Mouse (Mus musculus): ENCODE measurements at regions not wholly inside any gene's neighbourhood (a gene's known extent, or its start where the extent isn't known, plus 50 kb on each side); places are given as distances from the start of the nearest gene placed in this dataset.

DNA sequence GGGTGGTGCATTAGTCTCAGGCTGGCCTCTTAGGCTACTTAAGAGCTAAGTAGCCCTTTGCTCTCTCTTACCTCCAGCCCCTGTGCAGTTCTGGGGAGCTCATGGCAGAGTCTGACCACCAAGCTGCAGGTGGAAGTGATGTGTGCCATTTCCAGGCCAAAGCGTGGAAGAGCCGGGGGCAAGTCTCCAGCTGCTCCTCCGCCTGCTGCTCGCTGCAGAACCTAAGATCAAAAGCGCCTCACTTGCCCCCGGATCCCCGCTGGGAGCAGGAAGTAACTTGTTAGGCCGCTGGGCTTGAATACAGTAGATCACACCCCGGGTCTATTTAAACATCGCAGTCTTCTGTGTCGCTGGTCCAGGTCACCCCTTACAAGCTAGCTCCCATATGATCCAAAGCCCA lies 246.8 kb upstream of the Prox1 start:
- no peak for DNase-seq (ENCODE audit: low read depth, low spot score)

DNA sequence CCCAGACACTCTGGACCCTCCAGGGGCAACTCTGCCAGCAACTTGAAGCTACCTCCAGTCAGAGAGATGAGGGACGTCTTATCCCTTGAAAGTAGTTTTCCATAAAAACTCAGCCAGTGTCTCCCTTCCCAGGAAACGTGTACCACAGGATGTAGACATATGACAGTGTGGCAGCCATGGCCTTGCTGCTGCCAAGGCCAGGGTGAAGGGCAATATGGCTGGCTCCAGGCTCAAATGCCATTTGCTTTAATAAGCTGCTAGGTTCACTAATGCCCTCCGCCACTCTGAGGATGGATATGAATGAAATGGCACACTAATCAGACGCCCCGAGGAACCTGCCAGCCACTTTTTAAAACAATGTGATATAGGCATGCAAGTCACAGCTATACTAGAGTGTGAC lies 241.2 kb upstream of the Prox1 start:
- DNase-seq (ENCODE audit: low read depth, low spot score): no peak

DNA sequence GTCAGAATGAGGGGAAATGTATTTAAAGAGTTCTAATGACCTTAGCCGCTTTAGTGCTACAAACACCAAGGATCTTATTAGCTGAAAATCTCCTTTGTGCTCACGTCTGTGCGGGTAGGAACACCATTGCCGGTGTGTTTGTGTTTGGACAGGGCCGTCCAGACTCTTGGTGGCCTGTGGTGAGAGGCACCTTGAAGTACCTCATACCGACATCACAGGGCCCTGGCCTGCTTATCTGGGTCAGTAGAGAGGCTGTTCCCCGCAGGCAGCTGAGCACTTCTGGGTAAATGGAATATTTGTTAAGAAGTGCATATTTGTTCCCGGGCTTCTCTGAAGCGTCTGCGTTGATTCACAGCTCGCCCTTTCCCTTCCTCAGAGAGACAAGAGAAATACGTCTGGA lies 232.8 kb upstream of the Prox1 start:
- DNase-seq (ENCODE audit: low read depth, low spot score): no peak

DNA sequence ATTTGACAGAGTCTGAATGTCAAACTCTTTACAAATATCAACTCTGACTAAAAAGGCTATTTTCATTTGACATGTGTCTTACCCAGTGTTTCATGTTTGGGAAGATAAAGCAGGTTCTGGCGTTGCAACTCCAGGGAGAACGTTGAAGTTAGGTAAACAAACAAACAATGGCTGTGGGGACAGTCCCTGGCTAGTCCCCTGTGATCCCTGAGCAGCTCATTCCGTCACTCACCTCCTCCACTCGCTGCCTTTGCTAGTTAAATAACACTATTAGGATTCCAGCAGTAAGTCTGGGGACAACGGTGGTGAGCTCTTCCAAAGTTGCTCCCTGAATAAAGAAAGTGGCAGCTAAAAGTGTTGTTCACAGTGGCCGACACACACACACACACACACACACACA lies 227.8 kb upstream of the Prox1 start:
- no peak for DNase-seq (ENCODE audit: low read depth, low spot score)

DNA sequence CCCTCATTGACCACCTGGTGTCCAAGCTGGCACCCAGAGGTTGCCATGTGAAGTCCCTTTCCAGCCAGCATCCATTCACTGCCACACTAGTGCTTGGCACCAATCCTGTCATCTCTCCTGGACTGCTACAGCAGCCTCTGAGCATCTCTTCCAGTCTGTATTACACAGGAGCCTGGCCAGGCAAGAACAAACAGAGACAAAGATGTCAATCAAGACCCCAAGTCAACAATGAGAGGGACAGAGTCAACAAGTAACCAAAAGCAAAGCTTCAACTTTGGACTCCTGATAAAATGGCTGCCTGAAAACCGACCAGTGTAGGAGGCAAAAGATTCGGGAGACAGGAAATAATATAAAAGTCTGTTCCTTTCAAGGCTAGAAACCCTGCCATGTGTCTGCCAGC lies 227.3 kb upstream of the Prox1 start:
- DNase-seq (ENCODE audit: low read depth, low spot score): no peak

DNA sequence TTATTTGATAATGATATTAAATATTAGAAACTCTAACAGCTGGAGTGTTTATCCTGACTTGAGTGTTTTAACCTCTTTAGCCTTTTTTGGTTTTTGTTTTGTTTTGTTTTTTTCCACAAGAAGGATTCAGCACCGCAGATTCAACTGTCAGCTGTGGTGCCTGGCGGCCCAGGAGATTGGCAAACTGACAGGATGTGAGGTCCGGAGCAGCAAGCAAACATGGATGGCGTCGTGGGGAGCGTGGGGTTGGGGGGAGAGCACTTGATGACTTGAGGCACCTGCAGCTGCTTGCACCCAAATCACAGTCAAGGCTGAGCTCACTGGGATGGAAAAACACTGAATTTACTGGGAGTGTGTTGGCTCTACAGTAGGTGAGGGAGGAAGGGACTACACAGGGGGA lies 222.5 kb upstream of the Prox1 start:
- DNase-seq (ENCODE audit: low read depth, low spot score): no peak

DNA sequence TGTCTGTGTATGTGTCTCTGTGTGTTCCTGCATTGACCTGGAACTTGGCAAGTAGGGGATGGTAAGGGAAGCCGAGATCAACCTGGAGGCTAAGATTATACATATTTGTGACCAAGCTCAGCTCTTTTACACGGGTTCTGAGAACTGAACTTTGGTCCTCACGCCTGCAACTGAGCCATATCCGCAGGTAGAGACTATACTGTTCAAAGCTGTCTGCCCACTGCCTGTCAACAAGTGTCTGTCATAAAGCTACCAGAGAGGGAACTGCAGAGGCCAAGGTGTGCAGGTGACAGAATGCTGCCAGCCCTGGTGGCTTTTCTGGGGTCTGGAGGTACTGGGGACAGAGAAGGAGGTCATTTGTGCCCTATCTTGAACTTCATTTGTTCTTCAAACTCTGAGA lies 218.3 kb upstream of the Prox1 start:
- DNase-seq (ENCODE audit: low read depth, low spot score): no peak

DNA sequence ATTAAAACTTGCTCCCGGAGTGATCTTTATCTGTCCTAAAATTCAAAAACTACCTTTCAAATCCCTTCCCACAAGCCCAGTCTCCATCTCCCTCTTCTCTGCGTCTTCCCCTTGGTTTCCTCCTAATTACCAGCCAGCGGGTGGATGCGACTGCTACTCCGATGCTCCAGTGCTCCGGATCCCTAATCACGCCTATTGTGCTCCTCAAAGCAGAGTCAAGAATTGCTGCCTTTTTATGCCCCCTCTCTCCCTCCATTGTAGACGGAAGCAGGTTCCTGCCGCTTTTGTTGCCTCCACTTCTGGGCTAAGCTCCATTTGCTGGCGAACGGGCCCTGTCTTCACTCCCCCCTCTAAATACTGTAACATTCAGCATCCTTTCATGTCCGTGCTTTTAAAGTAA lies 214.0 kb upstream of the Prox1 start:
- DNase-seq (ENCODE audit: low read depth, low spot score): no peak

DNA sequence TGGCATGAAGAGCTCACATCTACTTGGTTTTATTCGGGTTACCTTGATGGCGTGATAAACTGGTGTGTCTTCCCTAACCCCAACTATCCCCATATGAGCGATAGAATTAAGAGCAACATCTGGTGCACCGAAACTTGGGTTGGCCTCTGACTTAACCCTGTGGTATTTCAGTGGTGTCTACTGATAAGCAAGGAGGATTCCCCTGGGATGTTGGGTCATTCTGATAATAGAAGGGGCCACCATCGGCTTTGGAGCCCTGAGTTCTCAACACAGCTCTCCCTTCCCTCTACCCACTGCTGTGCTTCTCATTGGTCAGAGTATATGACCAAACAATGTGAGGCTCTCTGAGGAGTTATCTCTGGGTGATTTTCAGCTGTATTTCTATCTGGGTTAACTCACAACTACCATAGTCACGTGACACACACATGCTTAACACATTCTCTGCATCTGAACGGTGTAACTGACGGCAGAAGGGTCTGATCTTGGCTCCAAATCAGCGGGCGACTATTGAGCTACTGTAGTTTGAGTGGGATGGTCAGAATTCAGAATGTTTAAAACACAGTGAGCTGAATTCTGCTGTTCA lies 212.8 kb upstream of the Prox1 start:
- DNase-seq (ENCODE audit: low read depth, low spot score): no peak

DNA sequence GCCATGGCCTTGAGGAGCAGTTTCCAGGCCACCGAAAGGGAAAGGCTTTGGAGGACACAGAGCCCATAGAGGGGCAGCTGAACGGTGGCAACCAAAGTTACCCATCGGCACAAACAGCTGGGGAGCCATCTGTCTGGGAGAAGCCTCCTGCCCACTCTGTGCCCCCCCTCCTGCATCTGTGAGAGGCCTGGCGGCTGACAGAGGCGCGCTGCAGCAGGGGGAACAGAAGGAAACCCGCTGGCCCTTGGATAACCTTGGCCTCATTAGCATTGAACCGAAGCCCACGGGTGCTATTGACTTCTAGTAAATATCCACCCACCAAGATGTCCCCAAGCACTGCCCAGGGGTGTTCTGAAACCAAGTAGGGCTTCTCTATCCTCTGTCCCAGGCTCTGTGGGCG lies 209.6 kb upstream of the Prox1 start:
- DNase-seq (ENCODE audit: low read depth, low spot score): no peak

DNA sequence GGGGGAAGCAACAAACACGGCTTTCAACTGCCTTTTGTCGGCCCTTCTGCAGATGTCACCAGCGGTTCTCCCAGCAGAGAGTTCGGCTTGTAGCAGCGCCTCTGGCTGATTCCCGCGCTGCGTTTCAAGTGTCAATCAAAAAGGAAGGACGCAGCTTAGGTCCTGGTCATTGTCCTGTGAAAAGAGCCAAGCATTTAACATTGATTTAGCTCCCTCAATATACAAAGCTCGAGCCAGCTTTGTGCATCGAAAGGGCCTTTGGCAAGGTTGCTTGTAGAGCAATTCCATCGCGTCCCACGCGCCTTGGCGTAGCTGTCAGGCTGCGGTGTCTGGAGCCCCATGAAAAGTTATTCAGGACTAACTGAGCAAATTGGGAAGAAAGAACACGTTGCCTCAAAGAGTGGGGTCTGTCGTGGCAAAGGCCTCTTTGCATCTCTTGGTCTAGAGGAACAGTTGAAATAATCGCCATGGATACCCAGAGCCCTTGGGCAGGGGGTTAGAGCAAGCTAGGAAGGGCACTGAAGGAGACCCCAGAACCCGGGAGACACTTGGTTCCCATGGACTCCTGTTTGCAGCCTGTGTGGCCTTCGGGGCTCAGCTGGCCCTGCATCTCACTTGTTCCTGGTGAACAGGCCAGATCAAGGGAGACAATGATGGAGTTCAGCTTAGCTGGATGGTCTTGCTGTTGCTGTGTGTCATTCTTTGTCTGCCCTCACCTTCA lies 204.8 kb upstream of the Prox1 start:
- no peak for DNase-seq (ENCODE audit: low read depth, low spot score)

DNA sequence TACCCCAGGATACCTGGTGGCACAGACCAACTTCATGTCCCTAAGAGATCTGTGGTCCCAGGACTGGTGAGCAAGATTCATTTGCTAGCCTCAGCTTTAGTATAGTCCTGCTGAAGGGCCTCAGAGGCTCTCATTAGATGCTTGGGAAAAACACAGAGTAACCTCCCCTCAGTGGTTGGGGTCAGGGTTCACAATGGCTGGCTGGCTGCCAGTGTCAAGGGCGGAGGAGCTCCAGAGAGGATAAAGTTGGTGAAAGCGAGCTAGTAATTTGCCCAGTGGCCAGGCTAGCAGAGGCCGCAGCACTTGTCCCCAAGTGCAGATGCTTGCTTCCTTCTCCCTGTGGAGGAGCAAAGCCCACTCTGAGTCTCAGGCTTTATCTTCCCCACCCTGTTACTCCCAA lies 203.8 kb upstream of the Prox1 start:
- no peak for DNase-seq (ENCODE audit: low read depth, low spot score)

DNA sequence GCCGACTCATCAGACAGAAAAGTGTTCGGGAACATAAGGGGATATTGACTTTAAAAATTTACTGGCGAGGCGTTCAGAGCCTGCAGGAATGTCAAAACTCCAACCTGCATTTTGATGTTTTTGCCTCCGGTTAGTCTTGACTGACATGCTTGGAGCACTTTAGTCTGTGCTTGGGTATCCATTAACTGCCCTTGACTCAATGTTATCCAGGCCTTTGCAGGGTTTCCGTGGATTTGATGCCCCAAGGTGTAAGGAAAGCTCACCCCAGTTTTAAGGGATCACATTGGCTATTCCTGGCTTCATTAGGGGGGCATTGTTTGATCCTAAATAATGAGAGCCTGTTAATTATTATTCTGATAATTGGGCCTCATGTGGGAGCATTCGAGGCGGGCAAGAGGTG lies 196.1 kb upstream of the Prox1 start:
- no peak for DNase-seq (ENCODE audit: low read depth, low spot score)

DNA sequence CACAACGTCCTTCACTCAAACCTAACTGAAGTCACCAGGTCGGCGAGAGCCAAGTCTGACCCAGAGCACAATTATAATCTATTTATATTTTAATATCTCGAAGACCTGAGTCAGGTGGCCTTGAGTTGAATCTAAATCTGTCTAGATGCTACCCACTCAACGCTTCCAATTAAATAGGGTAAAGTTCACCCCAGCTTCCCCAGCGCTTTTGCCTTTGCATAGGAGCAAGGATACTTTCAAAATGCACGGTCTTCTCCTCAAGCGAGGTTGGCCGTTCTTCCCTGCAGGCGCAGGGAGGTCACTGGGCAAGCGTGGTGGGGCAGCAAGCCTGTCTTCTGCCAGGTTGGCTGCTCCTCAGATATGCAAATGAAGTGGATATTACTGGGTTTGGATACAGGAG lies 194.6 kb upstream of the Prox1 start:
- DNase-seq (ENCODE audit: low read depth, low spot score): no peak

DNA sequence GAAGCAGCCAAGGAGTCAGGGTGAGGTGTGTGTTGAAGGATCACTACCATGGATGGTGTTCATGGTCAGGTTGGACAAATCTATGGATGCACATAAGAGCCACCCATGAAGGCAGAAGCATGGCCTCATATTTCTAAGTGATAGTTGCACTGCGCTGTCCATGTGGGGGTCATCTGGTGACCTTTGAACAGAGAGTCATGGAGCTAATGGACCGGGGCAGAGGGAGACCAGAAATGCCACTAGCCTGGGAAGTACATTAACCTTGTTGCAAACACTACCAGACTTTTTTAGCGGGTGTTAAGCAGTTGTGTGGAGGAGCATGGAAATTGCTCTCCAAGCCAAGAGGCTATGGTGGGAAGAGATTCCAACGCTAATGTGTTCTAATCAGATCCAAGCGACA lies 190.1 kb upstream of the Prox1 start:
- DNase-seq (ENCODE audit: low read depth, low spot score): no peak

DNA sequence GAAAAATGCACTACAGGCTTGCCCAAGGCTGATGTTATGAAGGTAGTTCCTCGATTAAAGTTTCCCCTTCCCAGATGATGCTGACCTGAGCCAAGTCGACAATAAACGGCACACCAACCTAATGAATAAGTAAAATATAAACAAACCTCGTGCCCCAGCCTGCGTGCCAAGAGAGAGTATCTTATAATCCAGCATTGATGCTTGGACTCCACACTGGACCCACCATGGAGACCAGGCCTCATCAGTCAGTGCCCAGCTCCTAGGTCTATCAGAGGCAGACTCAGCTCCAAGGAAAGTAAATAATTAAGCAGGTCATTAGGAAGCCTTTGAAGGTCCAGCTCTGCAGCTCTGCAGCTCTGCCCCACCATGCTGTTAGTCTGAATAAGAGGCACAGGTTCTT lies 187.3 kb upstream of the Prox1 start:
- DNase-seq (ENCODE audit: low read depth, low spot score): no peak

DNA sequence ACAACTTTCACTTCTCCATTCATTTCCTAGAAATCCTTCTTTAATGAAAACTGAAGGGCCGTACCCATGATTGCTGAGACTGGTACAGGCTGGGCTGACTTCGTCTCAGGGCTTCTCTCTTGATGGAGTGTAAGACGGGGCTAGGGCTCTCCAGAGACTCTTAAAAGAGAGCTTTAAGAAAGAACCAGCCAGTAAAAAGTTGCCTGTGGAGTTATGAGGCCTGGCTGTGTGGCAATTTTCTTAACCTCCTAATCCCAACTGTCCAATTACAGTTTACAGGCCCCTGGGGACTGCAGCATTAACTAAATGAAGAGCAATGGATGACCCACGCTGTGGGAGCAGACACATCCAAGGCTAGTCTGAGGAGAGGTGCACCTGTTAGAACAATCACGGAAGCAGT lies 177.1 kb upstream of the Prox1 start:
- DNase-seq (ENCODE audit: low read depth, low spot score): no peak

DNA sequence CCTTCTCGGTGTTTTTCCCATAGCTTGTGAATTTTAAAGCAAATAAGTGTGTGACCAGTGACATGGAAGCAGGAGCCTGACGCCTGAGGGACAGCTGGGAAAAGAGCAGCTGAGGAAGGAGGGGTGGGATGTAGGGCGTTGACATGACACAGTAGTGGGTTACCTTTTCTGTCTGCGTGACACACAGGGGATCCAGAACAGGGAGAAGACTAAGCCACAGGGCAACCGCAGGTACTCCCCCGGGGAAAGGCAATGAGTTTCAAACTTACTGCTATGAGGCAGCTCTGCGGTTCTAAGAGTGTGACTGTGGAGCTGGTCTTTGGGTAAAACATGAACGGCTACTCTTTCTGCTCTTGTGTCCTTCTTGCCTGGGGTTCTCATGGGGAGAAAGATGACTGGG lies 170.2 kb upstream of the Prox1 start:
- no peak for DNase-seq (ENCODE audit: low read depth, low spot score)

DNA sequence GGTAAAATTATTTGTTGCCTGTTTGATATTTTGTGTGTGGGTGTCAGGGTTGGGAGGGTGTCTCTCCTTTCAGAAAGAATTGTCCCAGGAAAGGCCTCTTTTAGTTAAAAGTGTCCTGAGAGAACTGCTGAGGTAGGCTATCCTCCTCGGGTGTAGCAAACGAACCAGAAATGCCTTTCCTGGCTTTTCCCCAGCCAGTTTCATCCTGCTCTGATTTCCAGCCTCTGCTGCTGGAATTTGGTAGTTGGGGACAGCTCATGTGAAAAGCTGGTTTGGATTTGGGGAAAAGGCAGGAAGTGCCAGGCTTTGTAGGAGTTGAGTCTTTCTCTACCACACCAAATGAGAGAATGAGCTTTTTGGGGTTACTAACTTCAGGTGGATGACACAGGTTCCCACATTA lies 164.0 kb upstream of the Prox1 start:
- DNase-seq (ENCODE audit: low read depth, low spot score): no peak

DNA sequence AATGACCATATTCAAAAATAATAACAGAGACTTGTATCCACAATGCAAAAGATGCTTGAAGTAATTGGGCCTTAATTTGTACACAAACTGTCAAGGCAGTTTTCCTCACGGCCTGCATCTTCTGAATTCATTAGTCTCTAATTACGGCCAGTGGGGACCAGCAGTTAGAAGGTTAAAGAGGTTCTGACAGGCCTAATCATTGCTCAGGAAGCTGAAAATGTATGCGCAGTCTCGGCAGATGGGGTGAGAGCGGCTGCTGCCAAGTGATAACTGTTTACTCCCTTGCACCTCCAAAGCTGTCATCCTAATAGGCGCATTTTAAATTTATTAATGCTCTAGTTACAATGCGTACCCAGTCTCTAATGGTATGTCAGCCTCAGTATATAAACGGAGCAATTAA lies 163.5 kb upstream of the Prox1 start:
- no peak for DNase-seq (ENCODE audit: low read depth, low spot score)

DNA sequence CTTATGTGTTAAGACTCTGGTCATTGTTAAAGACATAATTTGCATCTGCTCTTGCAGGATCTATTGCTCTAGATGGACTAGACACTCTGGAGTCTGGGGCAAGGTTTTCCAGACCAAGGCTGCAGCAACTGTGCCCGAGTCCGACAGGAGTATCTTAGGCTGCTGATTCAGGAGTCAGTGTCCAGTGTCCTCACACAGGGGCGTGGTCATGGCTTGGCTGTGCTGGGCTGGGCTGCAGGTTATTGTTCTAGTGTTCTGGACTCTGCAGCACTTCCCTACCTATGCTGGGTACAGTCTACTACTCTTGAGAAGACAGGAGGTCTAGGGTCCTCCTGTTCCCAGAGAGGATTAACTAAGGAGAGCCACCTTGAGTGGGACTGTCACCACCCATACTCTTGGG lies 161.5 kb upstream of the Prox1 start:
- DNase-seq (ENCODE audit: low read depth, low spot score): no peak

DNA sequence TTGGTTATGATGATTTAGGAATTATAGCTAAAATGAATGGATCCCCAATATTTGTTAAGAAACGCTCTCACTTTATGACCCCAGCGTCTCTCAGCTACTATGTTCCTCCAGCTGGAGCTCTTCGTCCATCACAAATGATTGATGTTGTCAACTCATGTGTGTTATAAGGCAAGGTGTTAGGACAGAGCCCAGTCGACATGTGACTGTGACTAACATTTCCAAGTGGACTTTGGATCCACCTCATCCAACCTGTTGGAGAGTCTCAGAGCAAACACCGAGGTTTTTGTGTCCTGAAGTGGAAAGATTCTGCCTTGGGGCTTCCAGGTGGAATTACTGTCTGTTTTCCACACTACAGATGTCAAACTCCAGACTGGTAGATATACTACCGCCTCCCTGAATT lies 154.0 kb upstream of the Prox1 start:
- no peak for DNase-seq (ENCODE audit: low read depth, low spot score)

DNA sequence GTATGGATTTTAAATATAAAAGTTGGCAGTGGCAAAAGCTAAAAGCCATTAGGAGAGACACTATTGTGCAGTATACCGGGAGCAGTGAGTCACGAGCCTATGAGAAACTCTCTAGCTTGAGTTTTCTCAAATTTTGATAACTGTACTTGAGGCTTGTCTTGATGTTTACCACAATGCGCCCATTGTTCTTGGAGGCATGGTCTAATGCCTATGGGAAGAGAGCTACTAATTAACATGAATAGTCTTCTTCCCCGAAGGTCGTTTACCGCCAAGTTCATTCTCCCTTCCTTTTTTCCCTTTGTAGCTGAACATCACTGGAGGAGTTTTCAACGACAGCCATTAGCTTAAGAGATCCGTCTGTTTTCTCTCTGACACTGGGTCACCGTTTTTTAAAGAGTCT lies 153.2 kb upstream of the Prox1 start:
- no peak for DNase-seq (ENCODE audit: low read depth, low spot score)

DNA sequence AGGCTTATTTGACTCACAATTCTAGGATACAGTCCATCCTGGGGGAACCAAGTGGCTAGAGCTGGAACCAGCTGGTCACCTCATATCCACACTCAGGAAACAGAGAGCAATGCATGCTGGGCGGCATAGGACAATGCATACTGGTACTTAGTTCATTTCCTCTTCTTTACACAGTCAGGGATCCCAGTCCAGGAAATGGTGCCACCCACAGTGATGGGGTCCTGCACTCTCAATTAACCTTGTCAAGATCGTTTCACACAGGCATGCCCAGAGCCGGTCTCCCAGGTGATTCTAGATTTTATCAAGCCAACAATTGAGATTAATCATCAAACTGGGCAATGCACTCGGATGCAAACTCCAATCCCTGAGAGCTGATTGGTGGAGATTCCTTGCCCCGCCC lies 145.7 kb upstream of the Prox1 start:
- DNase-seq (ENCODE audit: low read depth, low spot score): no peak

Measured in 3T3-L1 (cell line).